Mouse (Mus musculus) liver, embryonic 14.5 days (tissue): ENCODE measurements at regions not wholly inside any gene's neighbourhood (a gene's known extent, or its start where the extent isn't known, plus 50 kb on each side); places are given as distances from the start of the nearest gene placed in this dataset.

Experiments used
- ATAC-seq: fragments of 200-750 bp; cut with Nextera tagmentation; 2 replicates; pipeline ENCODE4 v1.8.0; 2017; ENCODE audit warnings: moderate number of reproducible peaks, mild to moderate bottlenecking, moderate library complexity; ENCODE audit not compliant: insufficient read depth
- DNase-seq, 3 experiments: peaks; one replicate each; pipeline ENCODE4 v3.0.0-alpha.2; 2012 to 2013; ENCODE audit warnings: low read depth in 3 of 3, low spot score in 3 of 3
- H3K27ac ChIP-seq: fragments of 300-500 bp; sonication (generic); 2 replicates; pipeline ENCODE4 v1.5.1; 2014; ENCODE audit warnings: moderate library complexity, mild to moderate bottlenecking, control low read depth, inconsistent platforms
- H3K27me3 ChIP-seq: fragments of 300-500 bp; sonication (generic); 2 replicates; pipeline ENCODE4 v1.6.1; 2014; ENCODE audit warnings: mild to moderate bottlenecking, low read length, moderate library complexity; ENCODE audit not compliant: control insufficient read depth, insufficient read depth
- H3K36me3 ChIP-seq: fragments of 300-500 bp; sonication (generic); replicated peaks from 2 replicates; pipeline ENCODE4 v1.6.1; 2014; ENCODE audit warnings: low read depth; ENCODE audit not compliant: control insufficient read depth, insufficient read depth
- H3K4me1 ChIP-seq, 2 experiments: fragments of 200-500 bp in 1 of 2; fragments of 300-500 bp in 1 of 2; sonication (generic) in 1 of 2; replicated peaks; 2 replicates each; pipeline ENCODE4 v1.6.1; 2012 to 2014; ENCODE audit warnings: antibody characterized with exemption in 1 of 2, inconsistent platforms in 1 of 2, low read length in 1 of 2; ENCODE audit not compliant: control insufficient read depth in 2 of 2, insufficient read depth in 2 of 2
- H3K4me2 ChIP-seq: fragments of 300-500 bp; sonication (generic); 2 replicates; pipeline ENCODE4 v1.6.1; 2014; ENCODE audit warnings: low read depth, mild to moderate bottlenecking, control low read depth, moderate library complexity
- H3K4me3 ChIP-seq, 2 experiments: fragments of 200-500 bp in 1 of 2; fragments of 300-500 bp in 1 of 2; sonication (generic) in 1 of 2; 2 replicates each; pipeline ENCODE4 v1.5.1; 2012 to 2014; ENCODE audit warnings: low read depth in 2 of 2, low read length in 2 of 2, mild to moderate bottlenecking in 2 of 2, control low read depth in 1 of 2, inconsistent platforms in 1 of 2, moderate library complexity in 1 of 2; ENCODE audit not compliant: insufficient read depth in 1 of 2
- H3K9ac ChIP-seq: fragments of 300-500 bp; sonication (generic); replicated peaks from 2 replicates; pipeline ENCODE4 v1.6.1; 2014; ENCODE audit warnings: mild to moderate bottlenecking, control low read depth, moderate library complexity
- H3K9me3 ChIP-seq: fragments of 300-500 bp; sonication (generic); 2 replicates; pipeline ENCODE4 v1.6.1; 2016; ENCODE audit warnings: low read length, mixed read lengths; ENCODE audit not compliant: control insufficient read depth
- CTCF ChIP-seq: IDR thresholded peaks from 2 replicates; pipeline ENCODE4 v1.5.1; 2016; ENCODE audit warnings: antibody characterized with exemption, low read depth, control low read depth
- EP300 ChIP-seq: IDR thresholded peaks from 2 replicates; pipeline ENCODE4 v1.6.1; 2016; ENCODE audit warnings: antibody characterized with exemption, low read depth
- WGBS: fragments of 180-500 bp; shearing (Covaris S2); extraction: QIAGEN DNeasy Blood & Tissue Kit; methylation state at CpG from one replicate; pipeline ENCODE4 v1.1.7; 2014; ENCODE audit not compliant: insufficient replicate concordance; 5-methylcytosine and 5-hydroxymethylcytosine counted together

DNA sequence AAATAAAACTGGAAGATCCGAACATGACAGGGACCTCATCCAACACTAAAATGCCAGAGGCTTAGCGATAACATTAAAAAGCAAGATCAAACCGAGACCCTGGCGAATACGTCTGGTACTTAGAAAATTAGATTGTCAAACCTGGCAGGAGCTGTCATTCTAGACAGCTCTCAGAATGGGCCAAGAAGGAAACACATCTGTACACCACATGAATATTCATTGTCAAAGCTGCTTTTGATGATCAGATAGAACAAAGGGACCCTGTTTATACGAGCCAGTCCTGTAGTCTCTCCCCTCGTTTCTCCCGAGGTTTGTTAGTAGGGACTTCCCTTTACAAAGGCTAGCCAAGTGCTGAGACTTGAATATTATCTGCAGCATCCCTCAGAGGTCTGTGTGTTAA is 376.5 kb upstream of the 5930422O12Rik start:
- peaks cover 3% of the 10 kb centered on the region; the same call in 1 of the 2 replicates for H3K9me3 ChIP-seq
- no peak overlapping the region for H3K4me2 ChIP-seq
- TF ChIP-seq CTCF (no peak), EP300 (no peak)
- H3K9ac ChIP-seq: no peak overlapping the region
- no peaks in the 10 kb centered on the region for H3K27me3 ChIP-seq
- no peaks in the 10 kb centered on the region for H3K36me3 ChIP-seq
- no peak for DNase-seq
- no peak for ATAC-seq
- no peak overlapping the region for H3K4me3 ChIP-seq
- no peak overlapping the region for H3K27ac ChIP-seq
- 65% methylated on average over 8 of the region's 8 CpGs for whole genome bisulfite sequencing
- no peaks in the 10 kb centered on the region for H3K4me1 ChIP-seq

DNA sequence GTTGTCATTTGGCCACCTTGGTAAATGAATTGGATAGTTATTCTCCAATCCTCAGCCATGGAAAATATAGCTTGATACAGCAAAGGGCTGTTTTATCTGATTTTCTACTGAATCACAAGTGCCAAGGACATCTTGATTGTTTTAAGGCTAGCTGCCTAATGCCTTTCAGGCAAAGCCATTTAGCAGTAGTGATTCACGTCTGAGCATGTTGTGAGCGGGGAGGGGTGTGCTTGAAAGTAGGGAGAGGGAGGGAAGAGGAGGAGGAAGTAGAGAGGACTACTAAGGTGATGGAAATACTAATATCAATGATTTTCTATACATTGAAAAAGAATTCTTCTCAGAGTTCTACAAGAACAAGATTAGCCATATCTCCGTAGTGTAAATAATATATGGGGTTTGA is 362.9 kb upstream of the 5930422O12Rik start:
- no peak for TF ChIP-seq EP300
- no peak for TF ChIP-seq CTCF
- ATAC-seq (no peak), DNase-seq (no peak)
- Histone ChIP-seq H3K9me3 (no peaks in the 10 kb centered on the region), H3K4me1 (no peaks in the 10 kb centered on the region), H3K9ac (no peak overlapping the region), H3K36me3 (no peaks in the 10 kb centered on the region), H3K27me3 (no peaks in the 10 kb centered on the region), H3K4me3 (no peak overlapping the region), H3K27ac (no peak overlapping the region), H3K4me2 (no peak overlapping the region)
- WGBS: 70% methylated on average over 3 of the region's 3 CpGs

DNA sequence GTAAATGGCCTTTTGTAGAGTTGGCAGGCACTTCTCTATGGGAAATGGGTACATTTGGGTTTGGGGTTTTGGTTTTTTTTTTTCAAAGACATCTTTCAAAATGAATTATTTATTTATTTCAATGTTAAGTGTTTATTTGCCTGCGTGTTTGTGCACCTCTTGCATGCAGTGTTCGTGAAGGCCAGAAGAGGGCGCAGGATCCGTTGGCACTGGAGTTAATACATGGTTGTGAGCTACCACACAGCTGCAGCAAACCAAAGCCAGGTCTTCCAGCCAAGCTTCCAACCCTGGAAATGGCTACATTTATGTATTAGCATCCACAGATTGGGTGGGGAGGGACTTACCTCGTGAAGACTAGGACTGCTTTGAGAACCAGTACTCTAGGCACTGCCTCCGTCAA is 362.3 kb upstream of the 5930422O12Rik start:
- Histone ChIP-seq H3K9ac (no peak overlapping the region), H3K36me3 (no peaks in the 10 kb centered on the region), H3K27me3 (no peaks in the 10 kb centered on the region), H3K9me3 (no peaks in the 10 kb centered on the region), H3K4me2 (no peak overlapping the region), H3K27ac (no peak overlapping the region), H3K4me1 (no peaks in the 10 kb centered on the region), H3K4me3 (no peak overlapping the region)
- peak; percentile 32 for TF ChIP-seq CTCF
- TF ChIP-seq EP300: no peak
- no peak for ATAC-seq
- no peak for DNase-seq
- WGBS: 71% methylated on average over 6 of the region's 6 CpGs

GRCm38 (mm10) chr8:33067453-33068039 is 361.0 kb upstream of the 5930422O12Rik start:
- no peak overlapping the region for H3K27ac ChIP-seq
- H3K27me3 ChIP-seq: no peaks in the 10 kb centered on the region
- no peak overlapping the region for H3K9ac ChIP-seq
- no peak for DNase-seq
- no peaks in the 10 kb centered on the region for H3K36me3 ChIP-seq
- ATAC-seq: no peak
- 25% methylated on average over 8 of the region's 8 CpGs for WGBS
- no peaks in the 10 kb centered on the region for H3K9me3 ChIP-seq
- no peaks in the 10 kb centered on the region for H3K4me1 ChIP-seq
- no peak for TF ChIP-seq CTCF
- no peak for TF ChIP-seq EP300
- no peak overlapping the region for H3K4me2 ChIP-seq
- no peak overlapping the region for H3K4me3 ChIP-seq

DNA sequence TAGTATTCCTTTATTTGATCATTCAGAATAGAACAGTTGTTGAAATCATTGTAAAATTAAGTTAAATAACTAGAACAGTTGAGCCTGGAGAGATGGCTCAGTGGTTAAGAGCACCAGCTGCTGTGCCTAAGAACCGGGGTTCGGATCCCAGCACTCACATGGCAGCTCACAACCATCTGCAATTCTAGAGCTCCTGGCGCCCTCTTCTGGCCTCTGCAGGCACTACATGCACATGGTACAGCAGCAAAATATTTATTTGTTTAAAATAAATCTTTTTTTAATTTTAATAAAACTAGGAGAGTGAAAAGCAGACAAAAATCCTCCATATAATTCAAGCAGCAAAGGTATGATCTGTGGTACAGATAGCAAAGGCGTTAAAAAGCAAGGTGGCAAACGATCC is 360.0 kb upstream of the 5930422O12Rik start:
- no peak overlapping the region for H3K9ac ChIP-seq
- H3K27me3 ChIP-seq: no peaks in the 10 kb centered on the region
- no peaks in the 10 kb centered on the region for H3K9me3 ChIP-seq
- WGBS: 60% methylated on average over 5 of the region's 5 CpGs
- H3K4me3 ChIP-seq: no peak overlapping the region
- TF ChIP-seq CTCF (peak; percentile 55), EP300 (no peak)
- no peaks in the 10 kb centered on the region for H3K36me3 ChIP-seq
- H3K4me1 ChIP-seq: no peaks in the 10 kb centered on the region
- DNase-seq: no peak
- ATAC-seq: no peak
- H3K4me2 ChIP-seq: no peak overlapping the region
- no peak overlapping the region for H3K27ac ChIP-seq
